Mouse (Mus musculus): ENCODE data around the gene Rmi1.

DNA sequence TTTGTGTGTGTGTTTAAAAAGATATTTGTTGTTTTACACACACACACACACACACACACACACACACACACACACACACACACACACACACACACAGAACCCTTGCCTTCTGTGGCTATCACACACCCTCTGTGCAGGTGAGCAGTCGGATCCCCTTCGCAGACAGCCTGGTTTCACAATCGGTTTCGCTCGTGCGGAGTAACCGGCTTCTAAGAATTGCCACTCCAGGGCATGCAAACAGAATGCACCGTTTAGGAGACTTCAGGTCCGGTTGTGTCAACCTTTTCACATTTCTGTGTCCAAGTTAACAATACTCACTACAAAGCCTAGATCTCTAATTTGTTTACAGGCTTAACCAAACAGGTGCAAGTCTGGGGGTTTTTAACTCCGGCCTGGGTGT lies 51.5 kb downstream of the Rmi1 start:
- no peak for TF ChIP-seq CTCF (IDR thresholded peaks at IDR 0.05; ENCODE audit: control insufficient read depth, insufficient read depth, insufficient replicate concordance, low read depth, low read length)
- no peak for TF ChIP-seq POLR2A (IDR thresholded peaks at IDR 0.05; ENCODE audit: control insufficient read depth, low read depth, low read length)

Data from testis, adult 2 months (tissue).